Mouse (Mus musculus) thymus, adult 2 months (tissue): ENCODE results near the gene Tgfb3.

Source experiments
- CTCF ChIP-seq: fragments of 200-500 bp; IDR thresholded peaks from 2 replicates; pipeline ENCODE4 v1.5.1; 2012; ENCODE audit warnings: mild to moderate bottlenecking, control low read depth, low read length, moderate library complexity, borderline replicate concordance; ENCODE audit not compliant: control insufficient read depth, poor library complexity, insufficient read depth; ENCODE audit errors: extremely low read depth
- POLR2A ChIP-seq: fragments of 200-500 bp; IDR thresholded peaks from 2 replicates; pipeline ENCODE4 v1.6.1; 2012; ENCODE audit warnings: mild to moderate bottlenecking, low read length, control low read depth, moderate library complexity; ENCODE audit not compliant: control insufficient read depth, poor library complexity, insufficient read depth; ENCODE audit errors: extremely low read depth

DNA sequence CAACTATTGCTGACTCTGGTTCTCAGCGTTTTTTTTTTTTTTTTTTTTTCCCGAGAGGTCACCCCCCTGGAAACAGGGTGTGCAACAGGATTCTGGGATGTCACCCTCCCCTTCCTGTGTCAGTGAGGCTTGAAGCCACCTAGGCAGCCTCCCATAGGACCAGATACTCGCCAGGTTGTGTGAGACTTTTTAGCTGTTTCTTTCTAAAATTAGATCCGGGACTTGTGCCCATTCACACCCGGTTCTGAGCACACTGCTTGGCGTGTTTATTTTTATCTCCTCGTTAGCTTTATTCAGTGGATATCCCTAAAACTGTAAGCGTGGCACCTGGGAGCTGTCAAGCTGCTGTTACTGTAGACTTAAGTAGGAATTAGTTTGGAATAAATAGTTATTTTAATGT lies 7.7 kb upstream of the Tgfb3 start:
- TF ChIP-seq CTCF (no peak), POLR2A (no peak)
